8 mouse cellular contexts compared by ENCODE assay signal in genomic region chr13:52979331-52980051, GRCm38 (mm10). TPM values are rescaled to one million over a fixed set of nuclear protein-coding genes. Genes with fewer than 3 reads are reported as not detected.
DNase-seq lines count a peak whose midpoint lies in the region; ATAC-seq and TF ChIP-seq lines count a peak whose summit lies in the region.

No protein-coding gene starts in this region.

- H3K27me3 ChIP-seq in forebrain, embryonic 10.5 days (ENCODE audit: poor library complexity, severe bottlenecking): peaks cover 60% of the 10 kb centered on the region
- H3K27me3 ChIP-seq in hindbrain, embryonic 11.5 days (ENCODE audit: control insufficient read depth, insufficient read depth, low read length): peaks cover 5% of the 10 kb centered on the region
- peaks cover 78% of the 10 kb centered on the region for H3K27me3 ChIP-seq in liver, embryonic 13.5 days

- H3K27ac ChIP-seq in ES-E14 (ENCODE audit: insufficient read depth, low read depth, low read length, poor library complexity, severe bottlenecking): no peak overlapping the region
- H3K27ac ChIP-seq in forebrain, embryonic 10.5 days: peak overlapping the region; percentile 92; the same call in 1 of the 2 replicates
- peak overlapping the region; percentile 94 for H3K27ac ChIP-seq in hindbrain, embryonic 11.5 days (ENCODE audit: low read depth, low read length)
- no peak overlapping the region for H3K27ac ChIP-seq in liver, embryonic 13.5 days
- peak overlapping the region; percentile 92 for H3K27ac ChIP-seq in olfactory bulb, adult 2 months (ENCODE audit: insufficient read depth, low read depth, low read length)

- no peaks in the 10 kb centered on the region for H3K9me3 ChIP-seq in ES-E14 (ENCODE audit: control insufficient read depth, insufficient read depth, low read depth, low read length)
- H3K9me3 ChIP-seq in forebrain, embryonic 10.5 days: no peaks in the 10 kb centered on the region
- H3K9me3 ChIP-seq in hindbrain, embryonic 11.5 days (ENCODE audit: control insufficient read depth, low read length): no peaks in the 10 kb centered on the region
- no peaks in the 10 kb centered on the region for H3K9me3 ChIP-seq in liver, embryonic 13.5 days (replicated peaks)

- peak overlapping the region; percentile 98 for H3K4me2 ChIP-seq in hindbrain, embryonic 11.5 days (replicated peaks; ENCODE audit: low read depth, low read length)
- peak overlapping the region; percentile 85 for H3K4me2 ChIP-seq in liver, embryonic 13.5 days

- peak; percentile 44 to 82 for DNase-seq in adrenal gland, adult (ENCODE audit: inconsistent age in 2 of 2, low spot score in 1 of 2)
- DNase-seq in adrenal gland, postnatal 25 days: no peak
- no peak for DNase-seq in ES-E14 (ENCODE audit: low read depth, low spot score)
- DNase-seq in forebrain, embryonic 10.5 days (ENCODE audit: extremely low spot score, low spot score): peak; percentile 17
- peak; percentile 46 for DNase-seq in hindbrain, embryonic 11.5 days (ENCODE audit: low spot score)
- DNase-seq in liver, embryonic 13.5 days: no peak
- DNase-seq in spleen, postnatal 14 days (ENCODE audit: low spot score in 2 of 2): no peak

- H3K4me3 ChIP-seq in ES-E14 (ENCODE audit: insufficient read depth in 1 of 2, low read depth in 1 of 2, low read length in 2 of 2, poor library complexity in 1 of 2, severe bottlenecking in 1 of 2): peak overlapping the region; percentile 86 to 96; a peak in 3 of 4 replicates
- peak overlapping the region; percentile 85 for H3K4me3 ChIP-seq in forebrain, embryonic 10.5 days
- peak overlapping the region; percentile 88 for H3K4me3 ChIP-seq in hindbrain, embryonic 11.5 days (ENCODE audit: low read depth, low read length)
- H3K4me3 ChIP-seq in liver, embryonic 13.5 days (replicated peaks): peak overlapping the region; percentile 70
- peak overlapping the region; percentile 88 for H3K4me3 ChIP-seq in olfactory bulb, adult 2 months (ENCODE audit: insufficient read depth, low read depth, low read length)

- no peak for ATAC-seq in hindbrain, embryonic 11.5 days (ENCODE audit: low FRiP score)
- ATAC-seq in liver, embryonic 13.5 days (ENCODE audit: low read depth): no peak

- under 1% methylated on average over 22 of the region's 22 CpGs for WGBS in forebrain, embryonic 10.5 days
- WGBS in hindbrain, embryonic 11.5 days: under 1% methylated on average over 22 of the region's 22 CpGs
- WGBS in liver, embryonic 13.5 days (ENCODE audit: insufficient replicate concordance): under 1% methylated on average over 22 of the region's 22 CpGs
- under 1% methylated on average over 22 of the region's 22 CpGs for WGBS in olfactory bulb, adult 2 months

- no peaks in the 10 kb centered on the region for H3K36me3 ChIP-seq in ES-E14 (ENCODE audit: control insufficient read depth, insufficient read depth, low read length, poor library complexity, severe bottlenecking)
- no peaks in the 10 kb centered on the region for H3K36me3 ChIP-seq in forebrain, embryonic 10.5 days (replicated peaks)
- no peaks in the 10 kb centered on the region for H3K36me3 ChIP-seq in hindbrain, embryonic 11.5 days (ENCODE audit: control insufficient read depth, insufficient read depth, low read length)
- no peaks in the 10 kb centered on the region for H3K36me3 ChIP-seq in liver, embryonic 13.5 days

- H3K9ac ChIP-seq in ES-E14 (ENCODE audit: insufficient read depth, low read depth, low read length, poor library complexity, severe bottlenecking): no peak overlapping the region
- H3K9ac ChIP-seq in hindbrain, embryonic 11.5 days (ENCODE audit: low read depth, low read length): peak overlapping the region; percentile 86
- H3K9ac ChIP-seq in liver, embryonic 13.5 days: no peak overlapping the region

- TF ChIP-seq POLR2A in olfactory bulb, adult 2 months (IDR thresholded peaks at IDR 0.05; ENCODE audit: insufficient read depth, low read depth, low read length): no peak

- TF ChIP-seq CTCF in olfactory bulb, adult 2 months (IDR thresholded peaks at IDR 0.05; ENCODE audit: insufficient read depth, low read depth, low read length): no peak

- in situ Hi-C loops in ES-E14 (cut with MboI; ENCODE audit: low sequenced_read_pairs in 2 of 2, unreplicated experiment in 2 of 2): loop anchor here (10.0 to 25.0 kb wide), 3 partner anchors 145 to 267 kb away; no protein-coding TSS in a partner anchor

- H3K4me1 ChIP-seq in ES-E14 (ENCODE audit: control insufficient read depth in 2 of 2, insufficient read depth in 2 of 2, low read length in 2 of 2, poor library complexity in 1 of 2): peaks cover 0 to 2% of the 10 kb centered on the region in 2 experiments; a peak in 2 of 4 replicates
- H3K4me1 ChIP-seq in forebrain, embryonic 10.5 days: peaks cover 70% of the 10 kb centered on the region
- peaks cover 7% of the 10 kb centered on the region for H3K4me1 ChIP-seq in hindbrain, embryonic 11.5 days (replicated peaks; ENCODE audit: control insufficient read depth, insufficient read depth, low read length)
- peaks cover 52% of the 10 kb centered on the region for H3K4me1 ChIP-seq in liver, embryonic 13.5 days (replicated peaks)
- peaks cover 20% of the 10 kb centered on the region for H3K4me1 ChIP-seq in olfactory bulb, adult 2 months (ENCODE audit: control insufficient read depth, insufficient read depth, low read length)

TF ChIP-seq in ES-E14, 5 proteins besides CTCF, POLR2A, EP300 and RAD21:
- no peak for TF ChIP-seq ZC3H11A (IDR thresholded peaks at IDR 0.05; ENCODE audit: borderline replicate concordance, low read depth, low read length)
- TF ChIP-seq HCFC1 (IDR thresholded peaks at IDR 0.05; ENCODE audit: borderline replicate concordance, insufficient read depth, low read length): no peak
- no peak for TF ChIP-seq CHD2 (IDR thresholded peaks at IDR 0.05; ENCODE audit: low read depth, low read length)
- no peak for TF ChIP-seq ZNF384 (IDR thresholded peaks at IDR 0.05; ENCODE audit: low read depth, low read length)
- TF ChIP-seq MAFK (IDR thresholded peaks at IDR 0.05; ENCODE audit: insufficient read depth, low read depth, low read length): no peak

RNA-seq across cellular contexts. Expression of gene Nfil3, which starts 1.4 kb away (rescaled TPM):
- 11.6 and 18.4 TPM in 2 replicates for total RNA-seq in adrenal gland, postnatal 25 days (2021)
- 3.9 and 5.8 TPM in 2 replicates for total RNA-seq in ES-E14 (2012; rRNA removed)
- polyA plus RNA-seq in forebrain, embryonic 10.5 days (2016; fragmentation: Nextera tagmentation; extraction: Ambion mirVana): 13.4 and 15.3 TPM in 2 replicates
- 27.1 and 30.0 TPM in 2 replicates for polyA plus RNA-seq in hindbrain, embryonic 11.5 days (2014; fragmentation: Nextera tagmentation; extraction: Ambion mirVana)
- polyA plus RNA-seq in liver, embryonic 13.5 days (2015; fragmentation: Nextera tagmentation; extraction: Ambion mirVana): 3.6 and 4.3 TPM in 2 replicates
- not detected in 2 replicates for polyA plus RNA-seq in olfactory bulb, adult 2 months (2012; ENCODE audit: insufficient read depth, insufficient read length, low replicate concordance, missing spikeins)

RNA-seq across cellular contexts. Expression of gene Auh, which starts 50.0 kb away (rescaled TPM):
- total RNA-seq in adrenal gland, postnatal 25 days (2021): 149 and 158 TPM in 2 replicates
- total RNA-seq in ES-E14 (2012; rRNA removed): 14.5 and 16.8 TPM in 2 replicates
- polyA plus RNA-seq in forebrain, embryonic 10.5 days (2016; fragmentation: Nextera tagmentation; extraction: Ambion mirVana): 26.8 and 31.0 TPM in 2 replicates
- 44.3 and 46.9 TPM in 2 replicates for polyA plus RNA-seq in hindbrain, embryonic 11.5 days (2014; fragmentation: Nextera tagmentation; extraction: Ambion mirVana)
- 28.9 and 34.7 TPM in 2 replicates for polyA plus RNA-seq in liver, embryonic 13.5 days (2015; fragmentation: Nextera tagmentation; extraction: Ambion mirVana)
- not detected in 2 replicates for polyA plus RNA-seq in olfactory bulb, adult 2 months (2012; ENCODE audit: insufficient read depth, insufficient read length, low replicate concordance, missing spikeins)

Comparison
In these comparisons a context has a peak if more than half of its experiments do, and no peak if none do; other contexts are left out.
1. DNase-seq: peak in adrenal gland, adult (2 of 2), forebrain, embryonic 10.5 days (single experiment) and hindbrain, embryonic 11.5 days (single experiment); none in adrenal gland, postnatal 25 days (single experiment), ES-E14 (single experiment), liver, embryonic 13.5 days (single experiment) and spleen, postnatal 14 days (0 of 2).
2. H3K27ac ChIP-seq: peak in forebrain, embryonic 10.5 days (single experiment), hindbrain, embryonic 11.5 days (single experiment) and olfactory bulb, adult 2 months (single experiment); none in ES-E14 (single experiment) and liver, embryonic 13.5 days (single experiment).
3. Peak in every context shown above with its lines, with median percentiles within 50 percentile points of each other: H3K4me3 ChIP-seq.